11 mouse cellular contexts compared by ENCODE assay signal in the genomic region with DNA sequence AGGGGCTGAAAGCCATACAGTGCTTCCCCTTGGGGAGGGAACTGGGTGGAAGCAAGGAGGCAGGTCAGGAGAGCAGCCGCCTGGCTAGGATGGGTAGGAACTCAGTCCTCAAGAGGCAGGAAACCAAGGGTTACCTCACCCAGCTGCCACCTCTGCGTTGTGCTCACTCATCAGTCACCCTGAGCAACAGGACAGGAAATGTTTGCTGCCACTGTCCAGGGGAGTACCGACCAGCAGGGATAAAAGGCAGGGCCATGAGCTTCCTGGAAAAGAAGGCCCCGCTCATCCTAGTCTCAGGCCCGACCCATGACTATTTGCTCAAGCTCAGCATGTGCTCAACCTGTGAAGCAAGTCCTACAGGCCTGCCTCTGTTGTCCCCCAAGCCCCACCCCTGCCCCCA. TPM values are rescaled to one million over a fixed set of nuclear protein-coding genes. Genes with fewer than 3 reads are reported as not detected.
A peak's percentile ranks its signal among the peaks of the same experiment; 100 is the strongest.
DNase-seq lines count a peak whose midpoint lies in the region; ATAC-seq and TF ChIP-seq lines count a peak whose summit lies in the region.
"Had no signal": no experiment of that assay in that cellular context is flagged by ENCODE, and none has a peak within 500 bp of the region (broad histone marks: within the 10 kb centered on the region; RNA-seq: fewer than 3 reads in every experiment).

No protein-coding gene starts in this region.

- no peak for ATAC-seq in hindbrain, embryonic 11.5 days (ENCODE audit: low FRiP score)
- ATAC-seq: hindbrain, embryonic 16.5 days had no signal

- no peak for TF ChIP-seq CTCF in MEL (IDR thresholded peaks at IDR 0.05 in 2 of 3, conservative IDR thresholded peaks at IDR 0.05 in 1 of 3; ENCODE audit: control insufficient read depth in 1 of 3, insufficient read depth in 1 of 3, low read depth in 2 of 3, low read length in 3 of 3, poor library complexity in 1 of 3, severe bottlenecking in 1 of 3)
- TF ChIP-seq CTCF in left cerebral cortex, adult 2 months (IDR thresholded peaks at IDR 0.05): no peak

- H3K9ac ChIP-seq in hindbrain, embryonic 11.5 days (ENCODE audit: low read depth, low read length): no peak overlapping the region
- H3K9ac ChIP-seq in MEL (ENCODE audit: control insufficient read depth, low read depth, low read length, poor library complexity, severe bottlenecking): peak overlapping the region; percentile 50
- H3K9ac ChIP-seq: embryonic facial prominence, embryonic 12.5 days had no signal

- WGBS in hindbrain, embryonic 10.5 days: 69% methylated on average over 5 of the region's 5 CpGs
- 72% methylated on average over 5 of the region's 5 CpGs for WGBS in hindbrain, embryonic 11.5 days

- no peak overlapping the region for H3K4me3 ChIP-seq in hindbrain, embryonic 10.5 days
- no peak overlapping the region for H3K4me3 ChIP-seq in hindbrain, embryonic 11.5 days (ENCODE audit: low read depth, low read length)
- H3K4me3 ChIP-seq in MEL (ENCODE audit: control insufficient read depth in 1 of 2, insufficient read depth in 1 of 2, low read depth in 2 of 2, low read length in 2 of 2): peak overlapping the region; percentile 30 to 67; a peak in 3 of 4 replicates
- H3K4me3 ChIP-seq in megakaryocyte, embryonic 14.5 days (replicated peaks): peak overlapping the region; percentile 97
- no peak overlapping the region for H3K4me3 ChIP-seq in left cerebral cortex, adult 2 months
- H3K4me3 ChIP-seq: embryonic facial prominence, embryonic 12.5 days had no signal

- TF ChIP-seq EP300 in MEL (IDR thresholded peaks at IDR 0.05; ENCODE audit: low read depth in 1 of 2, low read length in 2 of 2): no peak

- no peak for TF ChIP-seq RAD21 in MEL (IDR thresholded peaks at IDR 0.05; ENCODE audit: low read depth, low read length)

- peak overlapping the region; percentile 60 for H3K27ac ChIP-seq in hindbrain, embryonic 10.5 days
- no peak overlapping the region for H3K27ac ChIP-seq in hindbrain, embryonic 11.5 days (ENCODE audit: low read depth, low read length)
- peak overlapping the region; percentile 36 for H3K27ac ChIP-seq in MEL (ENCODE audit: control insufficient read depth, low read depth, low read length)
- H3K27ac ChIP-seq in left cerebral cortex, adult 2 months: no peak overlapping the region
- H3K27ac ChIP-seq: embryonic facial prominence, embryonic 12.5 days had no signal

- no peaks in the 10 kb centered on the region for H3K36me3 ChIP-seq in hindbrain, embryonic 10.5 days
- H3K36me3 ChIP-seq in hindbrain, embryonic 11.5 days (ENCODE audit: control insufficient read depth, insufficient read depth, low read length): no peaks in the 10 kb centered on the region
- H3K36me3 ChIP-seq in MEL (ENCODE audit: control insufficient read depth in 1 of 2, insufficient read depth in 2 of 2, low read length in 2 of 2): peaks cover 0 to 35% of the 10 kb centered on the region in 2 experiments; a peak in 2 of 4 replicates
- H3K36me3 ChIP-seq in megakaryocyte, embryonic 14.5 days (replicated peaks; ENCODE audit: low read length): peaks cover 44% of the 10 kb centered on the region
- H3K36me3 ChIP-seq: embryonic facial prominence, embryonic 12.5 days had no signal

- H3K27me3 ChIP-seq in hindbrain, embryonic 10.5 days (ENCODE audit: insufficient read depth, poor library complexity, severe bottlenecking): no peaks in the 10 kb centered on the region
- H3K27me3 ChIP-seq in hindbrain, embryonic 11.5 days (ENCODE audit: control insufficient read depth, insufficient read depth, low read length): no peaks in the 10 kb centered on the region
- H3K27me3 ChIP-seq in MEL (ENCODE audit: control insufficient read depth in 1 of 2, insufficient read depth in 2 of 2, low read length in 2 of 2): no peaks in the 10 kb centered on the region
- no peaks in the 10 kb centered on the region for H3K27me3 ChIP-seq in megakaryocyte, embryonic 14.5 days (replicated peaks)
- H3K27me3 ChIP-seq: embryonic facial prominence, embryonic 12.5 days had no signal

- intact Hi-C loops in heart, postnatal 25 days (cut with DNase I): no loop called here
- intact Hi-C loops in left cerebral cortex, adult 2 months (cut with DNase I): no loop called here

- H3K79me2 ChIP-seq in MEL (ENCODE audit: control insufficient read depth, insufficient read depth, low read length, poor library complexity): no peaks in the 10 kb centered on the region

- no peaks in the 10 kb centered on the region for H3K9me3 ChIP-seq in hindbrain, embryonic 10.5 days
- no peaks in the 10 kb centered on the region for H3K9me3 ChIP-seq in hindbrain, embryonic 11.5 days (ENCODE audit: control insufficient read depth, low read length)
- H3K9me3 ChIP-seq in MEL (replicated peaks; ENCODE audit: insufficient read depth, low read length): no peaks in the 10 kb centered on the region
- H3K9me3 ChIP-seq in megakaryocyte, embryonic 14.5 days: no peaks in the 10 kb centered on the region
- H3K9me3 ChIP-seq: embryonic facial prominence, embryonic 12.5 days had no signal

- no peak for TF ChIP-seq POLR2A in MEL (IDR thresholded peaks at IDR 0.05; ENCODE audit: control insufficient read depth in 1 of 2, insufficient read depth in 1 of 2, low read depth in 1 of 2, low read length in 2 of 2, poor library complexity in 1 of 2)

- H3K4me2 ChIP-seq in hindbrain, embryonic 11.5 days (replicated peaks; ENCODE audit: low read depth, low read length): no peak overlapping the region
- H3K4me2 ChIP-seq: embryonic facial prominence, embryonic 12.5 days had no signal

- DNase-seq in hindbrain, embryonic 10.5 days (ENCODE audit: low spot score): no peak
- no peak for DNase-seq in hindbrain, embryonic 11.5 days (ENCODE audit: low spot score)
- no peak for DNase-seq in MEL (ENCODE audit: low read depth, low spot score)
- DNase-seq in kidney, postnatal 25 days: peak; percentile 5 to 45
- no peak for DNase-seq in heart, postnatal 25 days (ENCODE audit: low spot score)
- no peak for DNase-seq in thymus, postnatal 10 days (ENCODE audit: low spot score in 2 of 2)
- DNase-seq in left cerebral cortex, adult 2 months (ENCODE audit: extremely low spot score in 1 of 2, low spot score in 2 of 2): no peak
- DNase-seq: gastrocnemius, postnatal 36 days had no signal

- peaks cover 58% of the 10 kb centered on the region for H3K4me1 ChIP-seq in hindbrain, embryonic 10.5 days (replicated peaks)
- peaks cover 9% of the 10 kb centered on the region; the same call in 1 of the 2 replicates for H3K4me1 ChIP-seq in hindbrain, embryonic 11.5 days (replicated peaks; ENCODE audit: control insufficient read depth, insufficient read depth, low read length)
- peaks cover 22 to 56% of the 10 kb centered on the region in 2 experiments for H3K4me1 ChIP-seq in MEL (ENCODE audit: control insufficient read depth in 1 of 2, insufficient read depth in 2 of 2, low read length in 2 of 2)
- H3K4me1 ChIP-seq in megakaryocyte, embryonic 14.5 days: peaks cover 86% of the 10 kb centered on the region

TF ChIP-seq in MEL, 35 proteins besides CTCF, POLR2A, EP300 and RAD21 (continues in another document):
- TF ChIP-seq MEF2A (IDR thresholded peaks at IDR 0.05; ENCODE audit: extremely low read depth, insufficient replicate concordance, low read depth, low read length, poor library complexity, severe bottlenecking): no peak
- TF ChIP-seq MXI1 (IDR thresholded peaks at IDR 0.05; ENCODE audit: low read depth, low read length): no peak
- no peak for TF ChIP-seq TBP (IDR thresholded peaks at IDR 0.05; ENCODE audit: low read depth, low read length)
- no peak; the same call in 1 of the 2 replicates for TF ChIP-seq SIN3A (IDR thresholded peaks at IDR 0.05; ENCODE audit: low read length)
- TF ChIP-seq CHD2 (IDR thresholded peaks at IDR 0.05; ENCODE audit: low read length): no peak
- no peak for TF ChIP-seq MAFK (IDR thresholded peaks at IDR 0.05; ENCODE audit: borderline replicate concordance, low read depth, low read length)
- no peak for TF ChIP-seq MYC (IDR thresholded peaks at IDR 0.05; ENCODE audit: low read depth, low read length)
- no peak for TF ChIP-seq GABPA (IDR thresholded peaks at IDR 0.05; ENCODE audit: low read depth, low read length)
- no peak for TF ChIP-seq RCOR1 (IDR thresholded peaks at IDR 0.05; ENCODE audit: low read depth, low read length)
- no peak for TF ChIP-seq TAL1 (IDR thresholded peaks at IDR 0.05; ENCODE audit: low read length)
- no peak for TF ChIP-seq ELF1 (IDR thresholded peaks at IDR 0.05; ENCODE audit: low read depth, low read length)
- TF ChIP-seq ETS1 (IDR thresholded peaks at IDR 0.05; ENCODE audit: low read depth, low read length): no peak

RNA-seq across cellular contexts. Expression of gene Tmem40, which starts 2.7 kb away (rescaled TPM):
- polyA plus RNA-seq in hindbrain, embryonic 10.5 days (2016; fragmentation: Nextera tagmentation; extraction: Ambion mirVana): 2.2 and 3.2 TPM in 2 replicates
- polyA plus RNA-seq in hindbrain, embryonic 11.5 days (2014; fragmentation: Nextera tagmentation; extraction: Ambion mirVana): 1.9 and 2.1 TPM in 2 replicates
- 10.9 and 13.8 TPM in 2 replicates for total RNA-seq in MEL (2012; rRNA removed)
- 10 to 100 TPM in 1 of 2 experiments, not detected in 1; 16.4 TPM for polyA plus RNA-seq in MEL (2012; ENCODE audit: insufficient read depth in 1 of 2, insufficient read length in 2 of 2, low read depth in 1 of 2, low replicate concordance in 2 of 2, missing spikeins in 1 of 2)
- polyA plus RNA-seq in megakaryocyte, embryonic 14.5 days (2012; ENCODE audit: insufficient read depth, low replicate concordance): 650 and 2,177 TPM in 2 replicates
- 1 to 10 TPM in 1 of 2 experiments, not detected in 1; 1.0 TPM for total RNA-seq in heart, postnatal 25 days (2021)
- total RNA-seq in left cerebral cortex, adult 2 months (2021): 1 to 10 TPM; 1.2 TPM

RNA-seq across cellular contexts. Expression of gene Cand2, which starts 14.9 kb away (rescaled TPM):
- 51.1 and 53.9 TPM in 2 replicates for polyA plus RNA-seq in hindbrain, embryonic 10.5 days (2016; fragmentation: Nextera tagmentation; extraction: Ambion mirVana)
- 20.2 and 23.3 TPM in 2 replicates for polyA plus RNA-seq in hindbrain, embryonic 11.5 days (2014; fragmentation: Nextera tagmentation; extraction: Ambion mirVana)
- 1.8 and 2.4 TPM in 2 replicates for total RNA-seq in MEL (2012; rRNA removed)
- 1 to 10 TPM in 1 of 2 experiments, not detected in 1; 6.6 TPM for polyA plus RNA-seq in MEL (2012; ENCODE audit: insufficient read depth in 1 of 2, insufficient read length in 2 of 2, low read depth in 1 of 2, low replicate concordance in 2 of 2, missing spikeins in 1 of 2)
- 7.0 and 7.1 TPM in 2 replicates for polyA plus RNA-seq in megakaryocyte, embryonic 14.5 days (2012; ENCODE audit: insufficient read depth, low replicate concordance)
- 10 to 100 TPM; 72.5 to 74.4 TPM for total RNA-seq in heart, postnatal 25 days (2021)
- total RNA-seq in left cerebral cortex, adult 2 months (2021): 1 to 10 TPM; 1.8 to 1.9 TPM

RNA-seq across cellular contexts. Expression of gene Rpl32, which starts 49.1 kb away (rescaled TPM):
- polyA plus RNA-seq in hindbrain, embryonic 10.5 days (2016; fragmentation: Nextera tagmentation; extraction: Ambion mirVana): 1,744 and 1,823 TPM in 2 replicates
- polyA plus RNA-seq in hindbrain, embryonic 11.5 days (2014; fragmentation: Nextera tagmentation; extraction: Ambion mirVana): 1,766 and 1,778 TPM in 2 replicates
- 4,686 and 5,400 TPM in 2 replicates for total RNA-seq in MEL (2012; rRNA removed)
- 1,000 to 10,000 TPM in 1 of 2 experiments, not detected in 1; 4,514 TPM for polyA plus RNA-seq in MEL (2012; ENCODE audit: insufficient read depth in 1 of 2, insufficient read length in 2 of 2, low read depth in 1 of 2, low replicate concordance in 2 of 2, missing spikeins in 1 of 2)
- polyA plus RNA-seq in megakaryocyte, embryonic 14.5 days (2012; ENCODE audit: insufficient read depth, low replicate concordance): 500 and 629 TPM in 2 replicates
- 100 to 1,000 TPM; 575 to 621 TPM for total RNA-seq in heart, postnatal 25 days (2021)
- total RNA-seq in left cerebral cortex, adult 2 months (2021): 100 to 1,000 TPM; 429 to 479 TPM

Comparison
In these comparisons a context has a peak if more than half of its experiments do, and no peak if none do; other contexts are left out.
1. H3K27ac ChIP-seq: peak in hindbrain, embryonic 10.5 days (single experiment) and MEL (single experiment); none in hindbrain, embryonic 11.5 days (single experiment) and left cerebral cortex, adult 2 months (single experiment).
2. DNase-seq: peak in kidney, postnatal 25 days (2 of 2); none in hindbrain, embryonic 10.5 days (single experiment), hindbrain, embryonic 11.5 days (single experiment), MEL (single experiment), heart, postnatal 25 days (single experiment), thymus, postnatal 10 days (0 of 2) and left cerebral cortex, adult 2 months (0 of 2).
3. H3K4me3 ChIP-seq: peak in MEL (2 of 2) and megakaryocyte, embryonic 14.5 days (single experiment); none in hindbrain, embryonic 10.5 days (single experiment), hindbrain, embryonic 11.5 days (single experiment) and left cerebral cortex, adult 2 months (single experiment).
4. RNA of gene Tmem40, which starts 2.7 kb away (polyA plus RNA-seq): 650 to 2,177 TPM in megakaryocyte, embryonic 14.5 days; 16.4 TPM in MEL, 2.2 to 3.2 TPM in hindbrain, embryonic 10.5 days and 1.9 to 2.1 TPM in hindbrain, embryonic 11.5 days; every median in the first group is over 10 times any median in the second.